Mouse (Mus musculus) cerebellum, postnatal 14 days (tissue): ENCODE measurements at regions not wholly inside any gene's neighbourhood (a gene's known extent, or its start where the extent isn't known, plus 50 kb on each side); places are given as distances from the start of the nearest gene placed in this dataset.

Experiments
- DNase-seq, 2 experiments: peaks; one replicate each; pipeline ENCODE4 v3.0.0; 2021; ENCODE audit warnings: mixed read lengths in 2 of 2

GRCm38 (mm10) chr1:65509003-65509402 lies 227.1 kb downstream of the Pth2r start:
- no peak for DNase-seq

- peak in 1 of 2 experiments; percentile 7 for DNase-seq
Measured at GRCm38 (mm10) chr1:65535674-65536073, 253.8 kb downstream of the Pth2r start.

GRCm38 (mm10) chr1:65538509-65538908 lies 256.7 kb downstream of the Pth2r start:
- no peak for DNase-seq

- no peak for DNase-seq
Measured at GRCm38 (mm10) chr1:65544219-65544864, 262.5 kb downstream of the Pth2r start.

GRCm38 (mm10) chr1:65545336-65546060 lies 263.6 kb downstream of the Pth2r start:
- DNase-seq, result peak; percentile 47 to 73

GRCm38 (mm10) chr1:65548830-65549229 lies 267.0 kb downstream of the Pth2r start:
- peak; percentile 78 to 90 for DNase-seq

- no peak for DNase-seq
Measured at GRCm38 (mm10) chr1:65587402-65587801, 305.5 kb downstream of the Pth2r start.

GRCm38 (mm10) chr1:65635315-65635714 lies 291.0 kb upstream of the Crygf start:
- no peak for DNase-seq

- peak; percentile 1 to 15 for DNase-seq
Measured at GRCm38 (mm10) chr1:65654460-65654859, 271.9 kb upstream of the Crygf start.

GRCm38 (mm10) chr1:65681960-65682359 lies 244.4 kb upstream of the Crygf start:
- DNase-seq, result no peak

GRCm38 (mm10) chr1:65687322-65687721 lies 239.0 kb upstream of the Crygf start:
- no peak for DNase-seq

- no peak for DNase-seq
Measured at GRCm38 (mm10) chr1:65730262-65730661, 196.1 kb upstream of the Crygf start.

- DNase-seq, result peak; percentile 14 to 28
Measured at GRCm38 (mm10) chr1:65757951-65758350, 168.4 kb upstream of the Crygf start.

GRCm38 (mm10) chr1:65761141-65761540 lies 165.2 kb upstream of the Crygf start:
- DNase-seq, result peak; percentile 40 to 45

- no peak for DNase-seq
Measured at GRCm38 (mm10) chr1:65800244-65800643, 126.1 kb upstream of the Crygf start.

GRCm38 (mm10) chr1:65820771-65821170 lies 105.5 kb upstream of the Crygf start:
- peak; percentile 54 to 70 for DNase-seq

- no peak for DNase-seq
Measured at GRCm38 (mm10) chr1:65841116-65841515, 85.2 kb upstream of the Crygf start.

GRCm38 (mm10) chr1:65847005-65847404 lies 79.3 kb upstream of the Crygf start:
- DNase-seq, result no peak

GRCm38 (mm10) chr1:65873691-65874090 lies 52.6 kb upstream of the Crygf start:
- peak; percentile 4 to 7 for DNase-seq
